Mouse (Mus musculus): Measurements from ENCODE around the gene Fasn. TPM values are rescaled to one million over a fixed set of nuclear protein-coding genes. Genes with fewer than 3 reads are reported as not detected.
"Not testable (repeated sequence)": the region's sequence is repeated elsewhere in the genome, so short reads cannot be mapped to it uniquely, and the experiment has no call there.

Fasn gene
- polyA plus RNA-seq (2014; fragmentation: Nextera tagmentation; extraction: Ambion mirVana), result 120 and 124 TPM in 2 replicates

DNA sequence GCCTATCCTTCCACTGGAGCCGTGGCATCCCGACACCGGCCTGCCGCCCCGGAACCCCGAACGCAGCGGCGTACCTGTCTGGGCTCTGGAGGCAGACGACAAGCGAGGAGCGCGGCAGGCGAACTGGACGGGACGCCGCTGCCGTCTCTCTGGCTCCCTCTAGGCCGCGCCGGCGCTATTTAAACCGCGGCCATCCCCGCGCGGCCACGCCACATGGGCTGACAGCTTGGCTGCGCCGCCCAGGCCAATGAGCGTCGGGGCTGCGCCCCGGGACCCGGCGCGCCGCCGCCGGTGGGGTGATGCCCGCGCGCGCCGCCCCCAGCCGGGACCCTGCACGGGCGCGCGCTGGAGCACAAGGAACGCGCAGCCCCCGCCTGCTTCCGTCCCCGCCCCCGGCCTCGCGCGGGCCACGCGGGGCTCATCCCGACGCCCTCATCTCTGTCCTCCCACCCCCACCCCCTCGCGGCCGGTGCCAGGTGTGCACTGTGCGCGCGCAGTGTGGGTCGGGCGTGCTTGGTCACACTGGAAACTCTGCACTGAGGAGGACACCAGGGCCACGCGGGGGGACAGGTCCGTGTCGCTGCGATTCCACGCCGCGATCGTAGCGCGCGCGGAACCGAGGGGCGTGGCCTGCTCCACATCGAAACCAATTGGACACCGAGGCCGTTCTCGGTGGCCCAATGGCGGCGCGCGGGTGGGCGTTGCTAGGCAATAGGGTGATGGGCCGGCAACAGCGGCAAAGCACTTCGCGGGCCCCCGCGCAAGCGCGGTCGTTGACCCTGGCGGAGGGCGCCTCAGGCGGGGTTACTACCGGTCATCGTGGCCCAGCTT, at the start of gene Fasn:
Fasn (minus strand) TSS at position 592 of the 831 bp plus-strand sequence.
- Histone ChIP-seq H3K9ac (replicated peaks; ENCODE audit: low read length) (peak within 1 kb of the TSS; percentile 91), H3K4me3 (replicated peaks; ENCODE audit: low read depth, low read length) (peak within 1 kb of the TSS; percentile 88), H3K27me3 (ENCODE audit: control insufficient read depth, insufficient read depth, low read length) (no peaks in the 10 kb centered on the region), H3K27ac (replicated peaks; ENCODE audit: low read depth, low read length) (peak within 1 kb of the TSS; percentile 100), H3K36me3 (ENCODE audit: control insufficient read depth, insufficient read depth, low read length) (peaks cover 29% of the 10 kb centered on the region), H3K4me2 (ENCODE audit: low read length) (peak within 1 kb of the TSS; percentile 99), H3K9me3 (ENCODE audit: control insufficient read depth, low read length) (no peaks in the 10 kb centered on the region), H3K4me1 (ENCODE audit: control insufficient read depth, insufficient read depth, low read length) (peaks cover 36% of the 10 kb centered on the region)
- DNase-seq, result peak; percentile 99
- ATAC-seq (ENCODE audit: low FRiP score, low TSS enrichment), result peak; percentile 91
- WGBS, result under 1% methylated on average over 108 of the region's 109 CpGs

DNA sequence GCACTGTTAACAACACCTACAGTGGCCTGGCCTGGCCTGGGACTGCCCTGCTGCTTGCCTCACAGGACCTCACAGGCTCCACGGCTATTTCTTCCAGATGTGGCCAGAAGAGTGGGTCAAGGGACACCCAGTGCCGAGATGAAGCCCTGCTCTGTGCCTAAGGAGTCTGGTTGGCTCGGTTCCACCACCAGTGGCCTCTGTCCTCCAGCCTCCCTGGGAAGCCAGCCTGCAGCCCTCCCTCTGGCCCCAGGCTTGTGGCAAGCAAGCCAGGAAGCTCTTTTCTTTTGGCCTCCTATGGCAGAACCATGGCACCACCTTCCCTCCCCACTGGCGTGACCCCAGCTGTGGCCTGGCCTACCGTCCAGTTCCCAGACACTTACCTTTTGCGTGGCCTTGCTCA, 48.9 kb upstream of the Fasn start:
- Histone ChIP-seq H3K9me3 (ENCODE audit: control insufficient read depth, low read length) (no peaks in the 10 kb centered on the region), H3K4me3 (replicated peaks; ENCODE audit: low read depth, low read length) (no peak overlapping the region), H3K4me1 (ENCODE audit: control insufficient read depth, insufficient read depth, low read length) (no peaks in the 10 kb centered on the region), H3K36me3 (ENCODE audit: control insufficient read depth, insufficient read depth, low read length) (peaks cover 16% of the 10 kb centered on the region), H3K9ac (replicated peaks; ENCODE audit: low read length) (no peak overlapping the region), H3K4me2 (ENCODE audit: low read length) (no peak overlapping the region), H3K27ac (replicated peaks; ENCODE audit: low read depth, low read length) (no peak overlapping the region), H3K27me3 (ENCODE audit: control insufficient read depth, insufficient read depth, low read length) (no peaks in the 10 kb centered on the region)
- WGBS, result 96% methylated on average over 6 of the region's 6 CpGs
- DNase-seq, result no peak
- ATAC-seq (ENCODE audit: low FRiP score, low TSS enrichment), result no peak

DNA sequence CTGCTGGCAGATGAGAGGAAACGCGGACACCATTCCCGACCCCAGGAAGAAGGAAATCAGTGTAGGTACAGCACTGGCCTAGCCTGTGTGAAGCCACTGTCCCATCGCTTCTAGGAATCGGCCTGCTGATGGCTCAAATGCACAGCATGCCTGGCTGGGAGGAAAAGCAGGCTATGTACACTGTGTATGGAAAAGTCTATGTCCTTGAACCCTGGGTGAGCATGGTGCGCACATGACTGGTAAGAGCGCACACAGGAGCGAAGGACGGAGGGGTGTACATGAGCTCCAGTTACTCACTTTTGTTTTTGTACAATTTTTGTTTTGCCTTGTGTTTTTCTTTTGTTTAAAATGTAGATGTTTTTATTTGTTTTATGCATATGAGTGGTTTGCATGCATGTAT, 47.2 kb upstream of the Fasn start:
- ATAC-seq (ENCODE audit: low FRiP score, low TSS enrichment), result no peak
- Histone ChIP-seq H3K4me3 (replicated peaks; ENCODE audit: low read depth, low read length) (no peak overlapping the region), H3K9ac (replicated peaks; ENCODE audit: low read length) (no peak overlapping the region), H3K27me3 (ENCODE audit: control insufficient read depth, insufficient read depth, low read length) (no peaks in the 10 kb centered on the region), H3K4me1 (ENCODE audit: control insufficient read depth, insufficient read depth, low read length) (no peaks in the 10 kb centered on the region), H3K4me2 (ENCODE audit: low read length) (no peak overlapping the region), H3K36me3 (ENCODE audit: control insufficient read depth, insufficient read depth, low read length) (peaks cover 8% of the 10 kb centered on the region), H3K27ac (replicated peaks; ENCODE audit: low read depth, low read length) (no peak overlapping the region), H3K9me3 (ENCODE audit: control insufficient read depth, low read length) (no peaks in the 10 kb centered on the region)
- 96% methylated on average over 9 of the region's 9 CpGs for WGBS
- no peak for DNase-seq

DNA sequence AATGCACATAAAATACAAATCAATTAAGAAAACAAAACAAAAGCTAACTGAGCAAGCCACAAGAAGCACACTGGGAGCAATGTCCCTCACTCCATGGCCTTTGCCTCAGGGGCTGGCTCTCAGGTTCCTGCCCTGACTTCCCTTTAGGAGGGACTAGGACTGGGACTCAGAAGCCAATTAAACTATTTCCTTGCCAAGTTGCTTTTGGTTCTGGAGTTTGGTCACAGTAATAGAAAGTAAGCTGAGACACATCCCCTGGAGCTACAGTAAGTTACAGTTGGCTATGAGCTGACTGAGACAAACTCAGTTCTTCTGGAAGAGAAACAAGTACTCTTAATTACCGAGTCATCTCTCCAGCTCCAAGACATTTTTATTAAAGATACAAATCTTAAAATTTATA, 41.5 kb upstream of the Fasn start:
- Histone ChIP-seq H3K27ac (replicated peaks; ENCODE audit: low read depth, low read length) (no peak overlapping the region), H3K4me2 (ENCODE audit: low read length) (no peak overlapping the region), H3K9me3 (ENCODE audit: control insufficient read depth, low read length) (no peaks in the 10 kb centered on the region), H3K9ac (replicated peaks; ENCODE audit: low read length) (no peak overlapping the region), H3K4me3 (replicated peaks; ENCODE audit: low read depth, low read length) (no peak overlapping the region), H3K4me1 (ENCODE audit: control insufficient read depth, insufficient read depth, low read length) (no peaks in the 10 kb centered on the region), H3K36me3 (ENCODE audit: control insufficient read depth, insufficient read depth, low read length) (peaks cover 12% of the 10 kb centered on the region), H3K27me3 (ENCODE audit: control insufficient read depth, insufficient read depth, low read length) (no peaks in the 10 kb centered on the region)
- DNase-seq (no peak), ATAC-seq (ENCODE audit: low FRiP score, low TSS enrichment) (no peak)
- 95% methylated on average over 1 of the region's 1 CpGs for WGBS

DNA sequence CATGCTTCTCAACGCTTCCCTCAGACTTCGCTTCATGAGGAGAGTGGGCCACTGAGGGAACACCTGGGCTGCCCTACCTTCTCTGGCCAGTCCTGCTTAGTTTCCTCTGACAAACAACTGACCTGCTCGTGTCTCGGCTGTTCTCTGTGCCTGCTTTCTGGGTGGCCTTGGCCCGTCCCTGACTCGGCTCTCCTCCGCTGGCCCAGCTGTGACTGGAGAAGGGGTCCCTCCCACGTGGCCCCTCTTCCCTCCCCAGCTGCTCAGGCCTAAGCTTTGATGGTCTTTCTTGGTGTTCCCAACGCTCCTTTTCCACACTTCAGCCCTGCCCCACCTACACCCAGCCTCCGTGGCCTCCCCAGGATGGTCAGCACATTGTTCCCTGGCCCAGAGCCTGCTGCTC, 38.5 kb upstream of the Fasn start:
- 79% methylated on average over 10 of the region's 10 CpGs for WGBS
- DNase-seq (no peak), ATAC-seq (ENCODE audit: low FRiP score, low TSS enrichment) (no peak)
- Histone ChIP-seq H3K27ac (replicated peaks; ENCODE audit: low read depth, low read length) (no peak overlapping the region), H3K4me1 (ENCODE audit: control insufficient read depth, insufficient read depth, low read length) (no peaks in the 10 kb centered on the region), H3K4me2 (ENCODE audit: low read length) (no peak overlapping the region), H3K4me3 (replicated peaks; ENCODE audit: low read depth, low read length) (no peak overlapping the region), H3K9ac (replicated peaks; ENCODE audit: low read length) (no peak overlapping the region), H3K36me3 (ENCODE audit: control insufficient read depth, insufficient read depth, low read length) (peaks cover 32% of the 10 kb centered on the region), H3K27me3 (ENCODE audit: control insufficient read depth, insufficient read depth, low read length) (no peaks in the 10 kb centered on the region), H3K9me3 (ENCODE audit: control insufficient read depth, low read length) (no peaks in the 10 kb centered on the region)

DNA sequence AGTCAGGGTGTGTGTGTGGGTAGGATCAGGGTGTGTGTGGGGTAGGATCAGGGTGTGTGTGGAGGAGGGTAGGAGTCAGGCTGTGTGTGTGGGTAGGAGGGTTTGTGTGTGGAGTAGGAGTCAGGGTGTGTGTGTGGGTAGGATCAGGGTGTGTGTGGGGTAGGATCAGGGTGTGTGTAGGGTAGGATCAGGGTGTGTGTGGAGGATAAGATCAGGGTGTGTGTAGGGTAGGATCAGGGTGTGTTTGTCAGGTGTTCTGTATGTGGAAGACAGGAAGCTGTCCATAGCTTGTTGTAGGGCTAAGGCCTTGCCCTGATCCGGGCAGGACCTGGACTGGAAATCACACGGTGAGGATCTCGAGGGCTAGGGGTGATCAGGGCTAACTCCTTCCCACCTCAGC, 31.6 kb upstream of the Fasn start:
- not testable (repeated sequence) for H3K27me3 ChIP-seq (ENCODE audit: control insufficient read depth, insufficient read depth, low read length); H3K4me3 ChIP-seq (replicated peaks; ENCODE audit: low read depth, low read length); H3K9ac ChIP-seq (replicated peaks; ENCODE audit: low read length); H3K27ac ChIP-seq (replicated peaks; ENCODE audit: low read depth, low read length); H3K9me3 ChIP-seq (ENCODE audit: control insufficient read depth, low read length); DNase-seq; H3K4me1 ChIP-seq (ENCODE audit: control insufficient read depth, insufficient read depth, low read length); H3K4me2 ChIP-seq (ENCODE audit: low read length); ATAC-seq (ENCODE audit: low FRiP score, low TSS enrichment)
- peaks cover 36% of the 10 kb centered on the region for H3K36me3 ChIP-seq (ENCODE audit: control insufficient read depth, insufficient read depth, low read length)
- 90% methylated on average over 3 of the region's 3 CpGs for WGBS

DNA sequence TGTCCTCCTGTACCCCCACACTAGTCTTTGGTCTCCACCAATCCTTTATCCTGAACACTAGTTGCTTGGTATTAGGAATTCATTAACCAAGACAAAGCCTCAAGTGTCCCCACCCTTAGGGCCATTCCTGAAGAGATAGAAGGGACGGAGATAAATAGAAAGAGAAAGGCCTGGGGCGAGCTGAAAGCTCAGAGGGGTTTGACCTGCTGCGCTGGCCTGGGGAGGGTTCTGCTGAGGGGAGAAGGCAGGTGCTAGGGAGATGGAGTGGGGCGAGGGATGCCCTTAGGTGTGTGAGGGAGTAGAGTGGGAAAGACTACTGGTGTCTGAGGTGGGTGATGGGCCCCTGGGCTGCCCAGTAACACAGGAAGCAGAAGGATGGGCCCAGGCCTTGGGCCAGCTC, 29.4 kb upstream of the Fasn start:
- ATAC-seq (ENCODE audit: low FRiP score, low TSS enrichment) (no peak), DNase-seq (no peak)
- 0 out of 2 replicates have a peak, but pooled peaks cover 17% of the 10 kb centered on the region for H3K36me3 ChIP-seq (ENCODE audit: control insufficient read depth, insufficient read depth, low read length)
- no peak overlapping the region for H3K4me3 ChIP-seq (replicated peaks; ENCODE audit: low read depth, low read length)
- no peaks in the 10 kb centered on the region for H3K9me3 ChIP-seq (ENCODE audit: control insufficient read depth, low read length)
- H3K27me3 ChIP-seq (ENCODE audit: control insufficient read depth, insufficient read depth, low read length), result no peaks in the 10 kb centered on the region
- H3K4me2 ChIP-seq (ENCODE audit: low read length), result no peak overlapping the region
- H3K9ac ChIP-seq (replicated peaks; ENCODE audit: low read length), result no peak overlapping the region
- no peaks in the 10 kb centered on the region for H3K4me1 ChIP-seq (ENCODE audit: control insufficient read depth, insufficient read depth, low read length)
- WGBS, result 67% methylated on average over 4 of the region's 4 CpGs
- no peak overlapping the region for H3K27ac ChIP-seq (replicated peaks; ENCODE audit: low read depth, low read length)

DNA sequence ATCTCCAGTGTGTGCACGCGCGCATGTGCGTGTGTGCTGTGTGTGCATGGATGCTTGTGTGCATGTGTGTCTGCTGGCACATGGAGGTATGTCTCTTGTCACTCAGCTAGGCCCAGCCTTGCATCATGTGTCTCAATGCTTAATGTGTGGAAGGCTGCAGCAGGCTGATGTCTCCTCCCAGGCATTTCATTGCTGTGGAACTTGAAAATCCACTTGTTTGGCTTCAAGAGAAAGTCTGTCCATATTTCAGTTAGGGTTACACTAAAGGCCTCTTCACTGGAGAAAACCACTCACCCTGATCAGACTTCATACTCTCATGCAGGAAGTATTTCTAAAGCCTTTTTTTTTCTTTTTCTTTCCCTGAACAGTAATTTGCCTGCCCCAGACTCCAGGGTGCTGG, 28.8 kb upstream of the Fasn start:
- H3K4me3 ChIP-seq (replicated peaks; ENCODE audit: low read depth, low read length), result no peak overlapping the region
- 0 out of 2 replicates have a peak, but pooled peaks cover 13% of the 10 kb centered on the region for H3K36me3 ChIP-seq (ENCODE audit: control insufficient read depth, insufficient read depth, low read length)
- no peaks in the 10 kb centered on the region for H3K4me1 ChIP-seq (ENCODE audit: control insufficient read depth, insufficient read depth, low read length)
- no peaks in the 10 kb centered on the region for H3K9me3 ChIP-seq (ENCODE audit: control insufficient read depth, low read length)
- ATAC-seq (ENCODE audit: low FRiP score, low TSS enrichment), result no peak
- H3K4me2 ChIP-seq (ENCODE audit: low read length), result no peak overlapping the region
- H3K27me3 ChIP-seq (ENCODE audit: control insufficient read depth, insufficient read depth, low read length), result no peaks in the 10 kb centered on the region
- no peak for DNase-seq
- 94% methylated on average over 4 of the region's 4 CpGs for WGBS
- H3K9ac ChIP-seq (replicated peaks; ENCODE audit: low read length), result no peak overlapping the region
- H3K27ac ChIP-seq (replicated peaks; ENCODE audit: low read depth, low read length), result no peak overlapping the region
